Mouse (Mus musculus) liver, embryonic 15.5 days (tissue): Measurements from ENCODE around the gene Rps23. TPM values are rescaled to one million over a fixed set of nuclear protein-coding genes. Genes with fewer than 3 reads are reported as not detected.

Source experiments
- ATAC-seq: fragments of 200-750 bp; cut with Nextera tagmentation; 2 replicates; pipeline ENCODE4 v1.8.0; 2017; ENCODE audit warnings: moderate number of reproducible peaks, mild to moderate bottlenecking, moderate library complexity; ENCODE audit not compliant: insufficient read depth
- H3K27ac ChIP-seq: fragments of 300-500 bp; sonication (generic); replicated peaks from 2 replicates; pipeline ENCODE4 v1.5.1; 2015; ENCODE audit warnings: mild to moderate bottlenecking, inconsistent platforms
- H3K27me3 ChIP-seq: fragments of 300-500 bp; sonication (generic); 2 replicates; pipeline ENCODE4 v1.6.1; 2015; ENCODE audit warnings: mild to moderate bottlenecking, inconsistent platforms
- H3K36me3 ChIP-seq: fragments of 300-500 bp; sonication (generic); replicated peaks from 2 replicates; pipeline ENCODE4 v1.6.1; 2015; ENCODE audit warnings: moderate library complexity, mild to moderate bottlenecking, inconsistent platforms
- H3K4me1 ChIP-seq: fragments of 300-500 bp; sonication (generic); replicated peaks from 2 replicates; pipeline ENCODE4 v1.6.1; 2015; ENCODE audit warnings: inconsistent platforms
- H3K4me2 ChIP-seq: fragments of 300-500 bp; sonication (generic); 2 replicates; pipeline ENCODE4 v1.6.1; 2015; ENCODE audit warnings: moderate library complexity, mild to moderate bottlenecking, inconsistent platforms
- H3K4me3 ChIP-seq: fragments of 300-500 bp; sonication (generic); replicated peaks from 2 replicates; pipeline ENCODE4 v1.5.1; 2015; ENCODE audit warnings: mild to moderate bottlenecking, inconsistent platforms
- H3K9ac ChIP-seq: fragments of 300-500 bp; sonication (generic); 2 replicates; pipeline ENCODE4 v1.6.1; 2015; ENCODE audit warnings: moderate library complexity, mild to moderate bottlenecking, inconsistent platforms
- H3K9me3 ChIP-seq: fragments of 300-500 bp; sonication (generic); replicated peaks from 2 replicates; pipeline ENCODE4 v1.6.1; 2016; ENCODE audit warnings: inconsistent platforms
- WGBS: fragments of 180-500 bp; shearing (Covaris S2); methylation state at CpG from one replicate; pipeline ENCODE4 v1.1.7; 2015; ENCODE audit warnings: mixed read lengths; ENCODE audit not compliant: insufficient replicate concordance; 5-methylcytosine and 5-hydroxymethylcytosine counted together
- polyA plus RNA-seq: library from polyadenylated mRNA; unstranded; fragments of >200 nt; fragmentation: Nextera tagmentation; extraction: Ambion mirVana; gene quantifications from 2 replicates; pipeline ENCODE4 v1.2.1, GENCODE M21; 2015

The Rps23 gene
- polyA plus RNA-seq, result 88.4 and 121 TPM in 2 replicates

- Histone ChIP-seq H3K27me3 (no peaks in the 10 kb centered on the region), H3K9ac (peak within 1 kb of the TSS; percentile 92), H3K4me3 (peak within 1 kb of the TSS; percentile 86), H3K9me3 (no peaks in the 10 kb centered on the region), H3K27ac (peak within 1 kb of the TSS; percentile 80), H3K36me3 (peaks cover 25% of the 10 kb centered on the region), H3K4me2 (peak within 1 kb of the TSS; percentile 69), H3K4me1 (peaks cover 35% of the 10 kb centered on the region)
- peak; percentile 98 for ATAC-seq
- under 1% methylated on average over 57 of the region's 57 CpGs for WGBS
Observed at GRCm38 (mm10) chr13:90922751-90923612, at the start of gene Rps23. TSS of gene Rps23 (plus strand) at chr13:90922958.

DNA sequence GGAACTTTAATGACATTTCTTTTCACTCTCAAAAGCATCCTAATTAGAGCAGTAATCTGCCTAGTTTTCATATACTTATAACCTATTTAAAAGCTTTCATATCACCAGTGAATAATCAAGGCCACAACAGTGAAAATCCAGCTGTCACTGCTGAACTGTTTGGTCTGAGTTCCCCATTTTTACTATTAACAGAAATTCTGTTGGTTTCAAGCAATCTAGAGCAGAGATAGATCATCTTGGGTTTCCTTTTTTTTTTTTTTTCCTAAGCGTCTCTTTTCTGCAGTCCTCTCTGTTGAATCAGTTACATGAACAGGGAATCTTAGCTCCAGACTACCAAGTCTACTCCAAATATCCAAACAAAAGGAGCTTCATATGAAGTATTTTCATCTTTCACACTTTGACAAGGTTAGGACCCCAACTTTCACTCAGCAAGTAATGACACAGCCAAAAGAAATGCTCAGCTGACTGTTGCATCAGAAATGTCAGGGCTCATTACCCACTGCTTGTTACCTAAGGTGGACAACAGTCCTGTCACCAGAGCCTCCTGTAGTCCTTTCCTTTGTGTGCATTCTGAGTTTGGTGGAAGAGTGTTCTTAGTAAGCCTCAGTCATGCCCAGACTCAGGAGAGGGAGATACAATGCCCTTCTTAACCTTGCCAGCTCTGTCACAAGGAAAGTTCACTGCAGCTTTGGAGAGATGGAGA, 40.9 kb upstream of the Rps23 start:
- no peaks in the 10 kb centered on the region for H3K27me3 ChIP-seq
- 37% methylated on average over 1 of the region's 1 CpGs for WGBS
- no peak overlapping the region for H3K27ac ChIP-seq
- H3K9ac ChIP-seq, result no peak overlapping the region
- no peaks in the 10 kb centered on the region for H3K36me3 ChIP-seq
- no peak overlapping the region for H3K4me2 ChIP-seq
- H3K4me3 ChIP-seq, result no peak overlapping the region
- H3K9me3 ChIP-seq, result no peaks in the 10 kb centered on the region
- peaks cover 10% of the 10 kb centered on the region for H3K4me1 ChIP-seq
- no peak for ATAC-seq

GRCm38 (mm10) chr13:90885856-90886532, 36.8 kb upstream of the Rps23 start:
- ATAC-seq, result peak; percentile 49
- Histone ChIP-seq H3K27ac (no peak overlapping the region), H3K9ac (peak overlapping the region; percentile 28; the same call in 1 of the 2 replicates), H3K4me2 (peak overlapping the region; percentile 70), H3K4me3 (peak overlapping the region; percentile 51), H3K36me3 (no peaks in the 10 kb centered on the region), H3K9me3 (no peaks in the 10 kb centered on the region), H3K4me1 (peaks cover 25% of the 10 kb centered on the region), H3K27me3 (no peaks in the 10 kb centered on the region)
- WGBS, result 37% methylated on average over 13 of the region's 13 CpGs

- WGBS, result under 1% methylated on average over 18 of the region's 18 CpGs
- H3K9ac ChIP-seq, result peak overlapping the region; percentile 28; the same call in 1 of the 2 replicates
Observed at GRCm38 (mm10) chr13:90886568-90886983, 36.2 kb upstream of the Rps23 start.

DNA sequence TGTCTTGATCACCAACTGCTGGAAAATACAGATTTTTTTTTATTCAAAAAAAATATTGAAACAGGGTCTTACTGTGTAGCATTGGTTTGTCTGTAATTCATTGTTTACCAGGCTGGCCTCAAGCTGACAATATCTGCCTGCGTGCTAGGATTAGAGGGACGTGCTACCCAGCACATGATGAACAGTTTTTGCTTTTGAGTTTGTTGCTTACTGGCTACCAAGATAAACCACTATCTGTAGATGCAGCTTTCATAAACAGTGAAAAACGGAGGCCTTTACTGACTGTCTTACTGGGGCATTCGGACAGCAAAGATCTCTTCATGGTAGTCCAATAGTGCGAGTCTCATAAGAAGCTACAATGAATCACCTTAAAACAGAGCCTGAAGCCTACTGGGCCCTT, 32.6 kb upstream of the Rps23 start:
- peak; percentile 82 for ATAC-seq
- 33% methylated on average over 5 of the region's 5 CpGs for WGBS
- H3K27ac ChIP-seq, result peak overlapping the region; percentile 51

More at GRCm38 (mm10) chr13:90886568-90886983, 36.2 kb upstream of the Rps23 start:
- Histone ChIP-seq H3K27me3 (no peaks in the 10 kb centered on the region), H3K4me1 (peaks cover 26% of the 10 kb centered on the region), H3K4me3 (peak overlapping the region; percentile 51), H3K27ac (no peak overlapping the region), H3K9me3 (no peaks in the 10 kb centered on the region), H3K4me2 (peak overlapping the region; percentile 70), H3K36me3 (no peaks in the 10 kb centered on the region)
- ATAC-seq, result 0 out of 2 replicates have a peak, but pooled peaks have one; percentile 10

DNA sequence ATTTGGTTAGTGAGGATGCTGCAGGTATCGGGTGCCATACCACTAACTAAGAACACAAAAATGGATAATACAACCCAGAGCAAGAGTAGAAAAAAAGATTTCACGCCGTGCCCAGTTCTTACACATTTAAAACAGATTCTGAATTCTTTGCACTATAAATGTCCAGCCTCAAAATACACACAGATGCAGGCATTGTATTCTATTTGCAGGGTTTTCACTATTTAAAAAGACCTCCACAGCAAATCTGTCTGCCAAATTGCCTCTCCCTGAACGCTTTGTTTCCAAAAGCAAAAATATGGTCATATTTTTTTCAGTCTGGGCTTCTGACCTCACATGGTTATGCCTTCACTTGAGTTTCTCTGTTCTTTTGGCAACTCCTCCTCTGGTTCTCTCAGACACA, 27.9 kb upstream of the Rps23 start:
- ATAC-seq, result no peak
- no peaks in the 10 kb centered on the region for H3K9me3 ChIP-seq
- H3K4me3 ChIP-seq, result no peak overlapping the region
- H3K27me3 ChIP-seq, result no peaks in the 10 kb centered on the region
- no peak overlapping the region for H3K9ac ChIP-seq
- WGBS, result 80% methylated on average over 4 of the region's 4 CpGs
- H3K36me3 ChIP-seq, result no peaks in the 10 kb centered on the region
- peaks cover 7% of the 10 kb centered on the region; the same call in 1 of the 2 replicates for H3K4me1 ChIP-seq
- H3K4me2 ChIP-seq, result no peak overlapping the region
- no peak overlapping the region for H3K27ac ChIP-seq

More for the DNA sequence above, 32.6 kb upstream of the Rps23 start:
- Histone ChIP-seq H3K27me3 (no peaks in the 10 kb centered on the region), H3K4me3 (no peak overlapping the region), H3K4me1 (peaks cover 26% of the 10 kb centered on the region), H3K9ac (no peak overlapping the region), H3K4me2 (peak overlapping the region; percentile 27; the same call in 1 of the 2 replicates), H3K9me3 (no peaks in the 10 kb centered on the region), H3K36me3 (no peaks in the 10 kb centered on the region)

DNA sequence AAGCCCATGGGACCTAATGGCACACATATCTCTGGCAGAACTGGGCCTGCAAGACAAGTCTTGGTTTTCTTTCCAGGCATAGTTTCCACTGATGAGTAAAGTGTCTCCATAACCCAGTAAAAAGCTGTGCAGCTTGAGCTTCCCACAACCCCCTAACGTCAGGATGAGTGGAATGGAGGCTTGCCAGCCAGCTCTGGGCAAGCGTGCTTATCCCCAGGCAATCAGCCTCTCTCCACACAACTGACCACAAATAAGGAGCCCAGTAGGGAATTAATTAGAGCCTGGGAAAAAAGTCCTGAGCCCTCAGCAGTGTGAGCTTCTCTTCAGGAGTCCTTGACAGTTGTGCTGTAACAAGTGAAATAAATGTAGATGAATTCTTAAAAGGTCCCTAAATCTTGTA, 26.7 kb upstream of the Rps23 start:
- Histone ChIP-seq H3K9me3 (no peaks in the 10 kb centered on the region), H3K4me2 (no peak overlapping the region), H3K9ac (no peak overlapping the region), H3K27ac (no peak overlapping the region), H3K4me3 (no peak overlapping the region), H3K36me3 (no peaks in the 10 kb centered on the region), H3K27me3 (no peaks in the 10 kb centered on the region), H3K4me1 (no peaks in the 10 kb centered on the region)
- ATAC-seq, result no peak
- 55% methylated on average over 2 of the region's 2 CpGs for WGBS

- 72% methylated on average over 12 of the region's 12 CpGs for WGBS
- Histone ChIP-seq H3K27me3 (no peaks in the 10 kb centered on the region), H3K36me3 (no peaks in the 10 kb centered on the region), H3K9ac (no peak overlapping the region), H3K27ac (no peak overlapping the region), H3K4me2 (no peak overlapping the region), H3K9me3 (no peaks in the 10 kb centered on the region), H3K4me3 (no peak overlapping the region), H3K4me1 (no peaks in the 10 kb centered on the region)
- ATAC-seq, result no peak
Observed at GRCm38 (mm10) chr13:90896821-90897220, 25.9 kb upstream of the Rps23 start.

GRCm38 (mm10) chr13:90905176-90905575, 17.6 kb upstream of the Rps23 start, which contains the start of gene Atp6ap1l:
TSS of gene Atp6ap1l (minus strand) at chr13:90905355.
- Histone ChIP-seq H3K9ac (no peak within 1 kb of the TSS), H3K27me3 (no peaks in the 10 kb centered on the region), H3K27ac (no peak within 1 kb of the TSS), H3K36me3 (no peaks in the 10 kb centered on the region), H3K4me3 (no peak within 1 kb of the TSS), H3K4me2 (no peak within 1 kb of the TSS), H3K9me3 (no peaks in the 10 kb centered on the region), H3K4me1 (no peaks in the 10 kb centered on the region)
- WGBS, result 75% methylated on average over 5 of the region's 5 CpGs
- ATAC-seq, result no peak

DNA sequence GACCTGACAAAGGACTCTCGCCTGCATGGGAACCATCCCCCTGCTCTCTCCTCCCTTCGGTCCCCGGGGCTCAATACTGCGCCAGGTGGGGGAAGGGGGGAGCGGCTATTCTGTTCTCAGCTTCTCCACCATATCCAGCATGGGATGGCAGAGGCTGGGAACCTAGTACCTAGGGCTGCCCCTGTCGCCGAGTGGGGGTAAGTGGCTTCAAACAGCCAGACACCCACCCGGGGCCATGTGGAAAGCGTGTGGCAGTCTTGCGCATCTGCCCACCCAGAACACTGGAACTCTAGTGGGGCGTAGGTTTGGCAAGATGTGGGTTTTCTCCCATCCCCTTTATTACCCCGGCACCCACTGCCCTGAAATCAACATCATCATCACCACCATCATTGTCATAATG, 15.4 kb upstream of the Rps23 start:
- Histone ChIP-seq H3K27ac (no peak overlapping the region), H3K4me2 (no peak overlapping the region), H3K36me3 (no peaks in the 10 kb centered on the region), H3K4me1 (no peaks in the 10 kb centered on the region), H3K27me3 (no peaks in the 10 kb centered on the region), H3K4me3 (no peak overlapping the region), H3K9me3 (no peaks in the 10 kb centered on the region), H3K9ac (no peak overlapping the region)
- 77% methylated on average over 12 of the region's 12 CpGs for WGBS
- ATAC-seq, result no peak
